Mouse (Mus musculus): Measurements from ENCODE around the gene Clmn. TPM values are rescaled to one million over a fixed set of nuclear protein-coding genes. Genes with fewer than 3 reads are reported as not detected.

Clmn gene
- polyA plus RNA-seq, 1 experiment from 2014 or later = 0.79 TPM

- no peak overlapping the region for H3K27ac ChIP-seq (ENCODE audit: low read depth, low read length)
- H3K27me3 ChIP-seq (ENCODE audit: control insufficient read depth, insufficient read depth, low read length) = no peaks in the 10 kb centered on the region
- no peak for ATAC-seq (ENCODE audit: low read depth)
- WGBS = 42% methylated on average over 3 of the region's 3 CpGs
- no peaks in the 10 kb centered on the region for H3K4me1 ChIP-seq (ENCODE audit: control insufficient read depth, insufficient read depth, low read length)
- H3K4me3 ChIP-seq (ENCODE audit: low read depth, low read length) = no peak overlapping the region
- peaks cover 14% of the 10 kb centered on the region for H3K36me3 ChIP-seq (ENCODE audit: control insufficient read depth, insufficient read depth, low read length)
- H3K9me3 ChIP-seq (ENCODE audit: control insufficient read depth, low read length) = no peaks in the 10 kb centered on the region
- H3K4me2 ChIP-seq (ENCODE audit: low read depth, low read length) = no peak overlapping the region
- no peak overlapping the region for H3K9ac ChIP-seq (replicated peaks; ENCODE audit: low read depth, low read length)
Measured at GRCm38 (mm10) chr12:104721011-104721410, 143.9 kb downstream of the Clmn start.

GRCm38 (mm10) chr12:104718956-104719355, 145.9 kb downstream of the Clmn start:
- Histone ChIP-seq H3K4me2 (ENCODE audit: low read depth, low read length) (no peak overlapping the region), H3K9ac (replicated peaks; ENCODE audit: low read depth, low read length) (no peak overlapping the region), H3K9me3 (ENCODE audit: control insufficient read depth, low read length) (no peaks in the 10 kb centered on the region), H3K36me3 (ENCODE audit: control insufficient read depth, insufficient read depth, low read length) (peaks cover 17% of the 10 kb centered on the region), H3K4me1 (ENCODE audit: control insufficient read depth, insufficient read depth, low read length) (no peaks in the 10 kb centered on the region), H3K27me3 (ENCODE audit: control insufficient read depth, insufficient read depth, low read length) (no peaks in the 10 kb centered on the region), H3K4me3 (ENCODE audit: low read depth, low read length) (no peak overlapping the region), H3K27ac (ENCODE audit: low read depth, low read length) (no peak overlapping the region)
- ATAC-seq (ENCODE audit: low read depth) = no peak
- 74% methylated on average over 5 of the region's 5 CpGs for WGBS

GRCm38 (mm10) chr12:104716409-104716808, 148.5 kb downstream of the Clmn start:
- Histone ChIP-seq H3K4me1 (ENCODE audit: control insufficient read depth, insufficient read depth, low read length) (no peaks in the 10 kb centered on the region), H3K4me2 (ENCODE audit: low read depth, low read length) (no peak overlapping the region), H3K9me3 (ENCODE audit: control insufficient read depth, low read length) (no peaks in the 10 kb centered on the region), H3K4me3 (ENCODE audit: low read depth, low read length) (no peak overlapping the region), H3K27me3 (ENCODE audit: control insufficient read depth, insufficient read depth, low read length) (no peaks in the 10 kb centered on the region), H3K9ac (replicated peaks; ENCODE audit: low read depth, low read length) (no peak overlapping the region), H3K27ac (ENCODE audit: low read depth, low read length) (no peak overlapping the region), H3K36me3 (ENCODE audit: control insufficient read depth, insufficient read depth, low read length) (peaks cover 20% of the 10 kb centered on the region)
- no peak for ATAC-seq (ENCODE audit: low read depth)
- WGBS = 89% methylated on average over 5 of the region's 5 CpGs

- Histone ChIP-seq H3K4me3 (ENCODE audit: low read depth, low read length) (no peak overlapping the region), H3K4me2 (ENCODE audit: low read depth, low read length) (no peak overlapping the region), H3K27ac (ENCODE audit: low read depth, low read length) (no peak overlapping the region), H3K27me3 (ENCODE audit: control insufficient read depth, insufficient read depth, low read length) (no peaks in the 10 kb centered on the region), H3K36me3 (ENCODE audit: control insufficient read depth, insufficient read depth, low read length) (peaks cover 27% of the 10 kb centered on the region; the same call in 1 of the 2 replicates), H3K9ac (replicated peaks; ENCODE audit: low read depth, low read length) (no peak overlapping the region), H3K4me1 (ENCODE audit: control insufficient read depth, insufficient read depth, low read length) (no peaks in the 10 kb centered on the region), H3K9me3 (ENCODE audit: control insufficient read depth, low read length) (no peaks in the 10 kb centered on the region)
- 82% methylated on average over 5 of the region's 5 CpGs for WGBS
- ATAC-seq (ENCODE audit: low read depth) = no peak
Measured at GRCm38 (mm10) chr12:104715453-104715852, 149.4 kb downstream of the Clmn start.

Other genes starting within 250 kb of the Clmn start
- 30.4 and 38.6 TPM in 2 replicates for gene Dicer1, start 113.1 kb downstream of the Clmn start, polyA plus RNA-seq (2014; fragmentation: Nextera tagmentation; extraction: Ambion mirVana)
- gene Syne3, start 144.7 kb upstream of the Clmn start, polyA plus RNA-seq (2014; fragmentation: Nextera tagmentation; extraction: Ambion mirVana) = 0.23 and 0.26 TPM in 2 replicates
- gene Glrx5, start 167.6 kb upstream of the Clmn start, polyA plus RNA-seq (2014; fragmentation: Nextera tagmentation; extraction: Ambion mirVana) = 190 and 200 TPM in 2 replicates

Measured in neural tube, embryonic 14.5 days (tissue).